Comparison of ENCODE assay signal across 8 mouse cellular contexts in genomic region chr13:48546330-48546917, GRCm38 (mm10). TPM values are rescaled to one million over a fixed set of nuclear protein-coding genes. Genes with fewer than 3 reads are reported as not detected.
DNase-seq lines count a peak whose midpoint lies in the region; ATAC-seq lines count a peak whose summit lies in the region.

No protein-coding gene starts in this region.

- H3K4me1 ChIP-seq in heart, embryonic 14.5 days (ENCODE audit: control insufficient read depth in 2 of 2, insufficient read depth in 2 of 2, low read length in 2 of 2), result peaks cover 8 to 33% of the 10 kb centered on the region in 2 experiments
- peaks cover 34% of the 10 kb centered on the region for H3K4me1 ChIP-seq in liver, embryonic 13.5 days (replicated peaks)
- H3K4me1 ChIP-seq in stomach, embryonic 16.5 days (ENCODE audit: control insufficient read depth, insufficient read depth, low read length), result peaks cover 17% of the 10 kb centered on the region

- ATAC-seq in CD4-positive, CD25-positive, alpha-beta regulatory T cell, adult 4 months, result peak; percentile 87
- ATAC-seq in heart, embryonic 14.5 days (ENCODE audit: insufficient number of reproducible peaks, insufficient read depth, low FRiP score, low read depth), result peak; percentile 98
- peak; percentile 95 for ATAC-seq in liver, embryonic 13.5 days (ENCODE audit: low read depth)
- ATAC-seq in stomach, embryonic 16.5 days (ENCODE audit: insufficient read depth, low FRiP score), result peak; percentile 98

- H3K4me3 ChIP-seq in heart, embryonic 14.5 days (ENCODE audit: control insufficient read depth in 1 of 2, insufficient read depth in 1 of 2, low read depth in 1 of 2, low read length in 2 of 2), result peak overlapping the region; percentile 72 to 98
- H3K4me3 ChIP-seq in liver, embryonic 13.5 days (replicated peaks), result peak overlapping the region; percentile 98
- peak overlapping the region; percentile 93 for H3K4me3 ChIP-seq in stomach, embryonic 16.5 days (replicated peaks; ENCODE audit: low read length)

- H3K27me3 ChIP-seq in heart, embryonic 14.5 days (ENCODE audit: control insufficient read depth, insufficient read depth, low read length), result no peaks in the 10 kb centered on the region
- no peaks in the 10 kb centered on the region for H3K27me3 ChIP-seq in liver, embryonic 13.5 days
- no peaks in the 10 kb centered on the region for H3K27me3 ChIP-seq in stomach, embryonic 16.5 days (ENCODE audit: control insufficient read depth, insufficient read depth, low read length)

- no peaks in the 10 kb centered on the region for H3K9me3 ChIP-seq in heart, embryonic 14.5 days (ENCODE audit: control insufficient read depth, low read length)
- no peaks in the 10 kb centered on the region for H3K9me3 ChIP-seq in liver, embryonic 13.5 days (replicated peaks)
- H3K9me3 ChIP-seq in stomach, embryonic 16.5 days (replicated peaks; ENCODE audit: control insufficient read depth, low read length), result no peaks in the 10 kb centered on the region

- H3K27ac ChIP-seq in heart, embryonic 14.5 days (replicated peaks in 1 of 2; ENCODE audit: control insufficient read depth in 1 of 2, insufficient read depth in 1 of 2, low read depth in 2 of 2, low read length in 2 of 2), result peak overlapping the region; percentile 94 to 100
- peak overlapping the region; percentile 98 for H3K27ac ChIP-seq in liver, embryonic 13.5 days
- H3K27ac ChIP-seq in stomach, embryonic 16.5 days (ENCODE audit: low read length), result peak overlapping the region; percentile 100

- under 1% methylated on average over 72 of the region's 72 CpGs for WGBS in heart, embryonic 14.5 days
- WGBS in liver, embryonic 13.5 days (ENCODE audit: insufficient replicate concordance), result under 1% methylated on average over 72 of the region's 72 CpGs
- under 1% methylated on average over 60 of the region's 72 CpGs for WGBS in stomach, embryonic 16.5 days

- H3K4me2 ChIP-seq in heart, embryonic 14.5 days (ENCODE audit: low read length), result peak overlapping the region; percentile 70
- H3K4me2 ChIP-seq in liver, embryonic 13.5 days, result peak overlapping the region; percentile 72
- peak overlapping the region; percentile 56 for H3K4me2 ChIP-seq in stomach, embryonic 16.5 days (ENCODE audit: low read depth, low read length)

- H3K9ac ChIP-seq in heart, embryonic 14.5 days (ENCODE audit: low read length), result peak overlapping the region; percentile 100
- H3K9ac ChIP-seq in liver, embryonic 13.5 days, result peak overlapping the region; percentile 99
- H3K9ac ChIP-seq in stomach, embryonic 16.5 days (ENCODE audit: low read length), result peak overlapping the region; percentile 99

- DNase-seq in c-Kit-negative CD71-positive TER-119-positive erythroid progenitor cells, embryonic 14.5 days (ENCODE audit: low read depth, low spot score), result peak; percentile 98
- DNase-seq in fibroblast of lung, adult 2 months (ENCODE audit: low read depth), result peak; percentile 98
- DNase-seq in kidney, postnatal 14 days, result peak; percentile 100
- DNase-seq in liver, embryonic 13.5 days, result peak; percentile 100
- DNase-seq in neural tube, embryonic 10.5 days (ENCODE audit: extremely low spot score, low spot score), result peak; percentile 99

- no peaks in the 10 kb centered on the region for H3K36me3 ChIP-seq in heart, embryonic 14.5 days (ENCODE audit: control insufficient read depth, insufficient read depth, low read length)
- H3K36me3 ChIP-seq in liver, embryonic 13.5 days, result no peaks in the 10 kb centered on the region
- no peaks in the 10 kb centered on the region for H3K36me3 ChIP-seq in stomach, embryonic 16.5 days (ENCODE audit: control insufficient read depth, insufficient read depth, low read length)

RNA-seq across cellular contexts. Expression of gene A830005F24Rik, which starts 33.1 kb away (rescaled TPM):
- 1 to 10 TPM; 3.5 to 4.5 TPM for polyA plus RNA-seq in CD4-positive, CD25-positive, alpha-beta regulatory T cell, adult 4 months (2017; shearing (Covaris generic))
- polyA plus RNA-seq in heart, embryonic 14.5 days (2014; fragmentation: Nextera tagmentation; extraction: Ambion mirVana), result 0.27 and 0.80 TPM in 2 replicates
- 0.43 and 0.67 TPM in 2 replicates for polyA plus RNA-seq in liver, embryonic 13.5 days (2015; fragmentation: Nextera tagmentation; extraction: Ambion mirVana)
- 0.40 and 0.76 TPM in 2 replicates for polyA plus RNA-seq in stomach, embryonic 16.5 days (2015; fragmentation: Nextera tagmentation; extraction: Ambion mirVana)

RNA-seq across cellular contexts. Expression of gene Zfp169, which starts 33.2 kb away (rescaled TPM):
- polyA plus RNA-seq in CD4-positive, CD25-positive, alpha-beta regulatory T cell, adult 4 months (2017; shearing (Covaris generic)), result 10 to 100 TPM; 14.7 to 18.3 TPM
- polyA plus RNA-seq in heart, embryonic 14.5 days (2014; fragmentation: Nextera tagmentation; extraction: Ambion mirVana), result 3.3 and 3.6 TPM in 2 replicates
- polyA plus RNA-seq in liver, embryonic 13.5 days (2015; fragmentation: Nextera tagmentation; extraction: Ambion mirVana), result 0.70 and 0.92 TPM in 2 replicates
- polyA plus RNA-seq in stomach, embryonic 16.5 days (2015; fragmentation: Nextera tagmentation; extraction: Ambion mirVana), result 3.1 and 4.5 TPM in 2 replicates

Comparison
In these comparisons a context has a peak if more than half of its experiments do, and no peak if none do; other contexts are left out.
1. Peak in every context shown above with its lines: DNase-seq, ATAC-seq, H3K4me3 ChIP-seq and H3K27ac ChIP-seq.